Comparison of ENCODE assay signal across 10 mouse cellular contexts in the genomic region with DNA sequence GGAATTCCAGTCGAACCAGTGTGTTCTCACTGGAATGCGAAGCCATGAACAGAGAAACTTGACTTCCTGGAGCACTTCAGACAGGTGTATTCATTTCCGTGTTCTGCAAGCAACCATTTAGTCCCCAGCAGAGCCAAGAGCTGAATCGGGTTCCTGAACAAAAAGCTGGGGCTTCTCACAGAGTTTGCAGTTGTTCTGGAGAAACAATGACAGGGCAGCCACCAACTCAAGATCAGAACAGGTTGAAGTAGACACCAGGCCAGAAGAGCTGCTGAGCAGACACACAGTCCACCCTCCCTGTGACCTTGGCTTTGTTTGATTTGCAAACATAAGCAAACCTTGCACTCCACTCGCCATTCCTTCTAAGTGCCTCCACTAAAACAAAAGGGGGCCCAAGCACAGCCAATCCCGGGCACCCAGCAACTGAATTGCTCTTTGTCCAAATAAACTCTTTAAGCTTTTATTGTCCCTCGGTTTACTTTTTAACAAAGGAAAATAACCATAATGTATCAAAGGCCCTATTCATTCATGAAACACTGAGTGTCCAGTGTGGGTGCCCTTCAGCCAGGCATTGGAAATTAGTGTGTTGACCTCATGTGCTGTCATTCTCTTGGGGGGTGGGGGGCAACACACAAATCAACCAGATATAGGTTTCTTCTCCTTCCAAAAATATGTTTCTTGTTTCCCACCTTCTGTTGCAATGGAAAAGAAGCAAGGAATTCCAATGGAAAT.
DNase-seq lines count a peak whose midpoint lies in the region; TF ChIP-seq lines count a peak whose summit lies in the region.
"Had no signal": no experiment of that assay in that cellular context is flagged by ENCODE, and none has a peak within 500 bp of the region (broad histone marks: within the 10 kb centered on the region; RNA-seq: fewer than 3 reads in every experiment).

No protein-coding gene starts in this region.

- DNase-seq in gastrocnemius, adult 2 months: no peak
- no peak for DNase-seq in gastrocnemius, postnatal 14 days
- DNase-seq in layer of hippocampus, adult 2 months (ENCODE audit: low spot score in 2 of 2): no peak
- no peak for DNase-seq in layer of hippocampus, adult 18-20 months (ENCODE audit: low spot score in 2 of 2)
- no peak for DNase-seq in embryonic facial prominence, embryonic 10.5 days (ENCODE audit: low spot score)
- DNase-seq in lung, postnatal 36 days: peak; percentile 62
- DNase-seq in natural killer cell, adult 2 months (ENCODE audit: low spot score in 2 of 2): no peak
- DNase-seq in adrenal gland, postnatal 10 days: no peak
- DNase-seq: cerebellum, adult 8-10 months had no signal

- intact Hi-C loops in gastrocnemius, adult 2 months (cut with DNase I): loop anchor here (2.0 to 10.0 kb wide), 3 partner anchors 41 to 61 kb away; no protein-coding TSS in a partner anchor
- intact Hi-C loops in gastrocnemius, postnatal 14 days (cut with DNase I; ENCODE audit: low total_unique reads): no loop called here

- peak overlapping the region; percentile 60 for H3K4me3 ChIP-seq in gastrocnemius, adult 2 months
- no peak overlapping the region for H3K4me3 ChIP-seq in layer of hippocampus, adult 2 months
- H3K4me3 ChIP-seq in embryonic facial prominence, embryonic 10.5 days: no peak overlapping the region
- H3K4me3 ChIP-seq: forebrain, embryonic 13.5 days had no signal

- WGBS in embryonic facial prominence, embryonic 10.5 days: 51% methylated on average over 7 of the region's 7 CpGs

- no peak for TF ChIP-seq CTCF in gastrocnemius, adult 2 months (IDR thresholded peaks at IDR 0.05)
- no peak for TF ChIP-seq CTCF in layer of hippocampus, adult 2 months (conservative IDR thresholded peaks at IDR 0.05)

- H3K9me3 ChIP-seq in embryonic facial prominence, embryonic 10.5 days: no peaks in the 10 kb centered on the region
- H3K9me3 ChIP-seq: forebrain, embryonic 13.5 days had no signal

- peaks cover 54% of the 10 kb centered on the region for H3K4me1 ChIP-seq in embryonic facial prominence, embryonic 10.5 days

- H3K27me3 ChIP-seq in embryonic facial prominence, embryonic 10.5 days (replicated peaks; ENCODE audit: low read depth, poor library complexity, severe bottlenecking): no peaks in the 10 kb centered on the region
- H3K27me3 ChIP-seq: forebrain, embryonic 13.5 days had no signal

- peak overlapping the region; percentile 95 for H3K27ac ChIP-seq in gastrocnemius, adult 2 months
- H3K27ac ChIP-seq in layer of hippocampus, adult 2 months: peak overlapping the region; percentile 43
- peak overlapping the region; percentile 44; the same call in 1 of the 2 replicates for H3K27ac ChIP-seq in embryonic facial prominence, embryonic 10.5 days (replicated peaks)
- H3K27ac ChIP-seq: forebrain, embryonic 13.5 days had no signal

- H3K36me3 ChIP-seq in embryonic facial prominence, embryonic 10.5 days (replicated peaks): peaks cover 16% of the 10 kb centered on the region; the same call in 1 of the 2 replicates

Comparison
In these comparisons a context has a peak if more than half of its experiments do, and no peak if none do; other contexts are left out.
1. H3K27ac ChIP-seq: peak in every context shown above with its lines; median percentile 95 in gastrocnemius, adult 2 months; 44 in embryonic facial prominence, embryonic 10.5 days; 43 in layer of hippocampus, adult 2 months.